Mouse (Mus musculus) cerebellum, postnatal 25 days (tissue): Measurements from ENCODE around the gene Sspn.
A peak's percentile ranks its signal among the peaks of the same experiment; 100 is the strongest.

Source experiments
- DNase-seq, 2 experiments: peaks; one replicate each; pipeline ENCODE4 v3.0.0; 2021; ENCODE audit warnings: mixed read lengths in 2 of 2

The Sspn gene

DNA sequence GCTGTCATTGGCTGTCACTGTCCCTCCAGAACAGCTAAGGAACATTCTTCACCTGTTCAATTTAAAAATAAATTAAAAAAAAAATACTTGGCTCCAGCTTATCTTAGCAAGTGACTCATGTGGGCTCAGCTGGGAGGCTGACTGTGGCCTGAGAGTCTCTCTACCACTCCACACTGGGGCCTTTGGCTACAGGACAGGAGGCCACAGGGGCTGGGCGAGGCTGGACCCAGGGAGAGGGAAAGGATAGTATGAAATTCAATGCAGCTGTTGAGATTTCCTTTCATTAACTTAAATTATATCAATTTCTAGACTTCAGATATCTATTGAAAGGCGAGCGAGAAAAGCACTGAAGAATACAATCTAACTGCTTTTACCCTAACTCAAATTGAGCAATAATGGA, 45.9 kb downstream of the Sspn start:
- no peak for DNase-seq

- DNase-seq: no peak
These were observed 46.5 kb downstream of the Sspn start for GRCm38 (mm10) chr6:145977771-145978450.

GRCm38 (mm10) chr6:145981074-145981473, 49.6 kb downstream of the Sspn start:
- no peak for DNase-seq

DNA sequence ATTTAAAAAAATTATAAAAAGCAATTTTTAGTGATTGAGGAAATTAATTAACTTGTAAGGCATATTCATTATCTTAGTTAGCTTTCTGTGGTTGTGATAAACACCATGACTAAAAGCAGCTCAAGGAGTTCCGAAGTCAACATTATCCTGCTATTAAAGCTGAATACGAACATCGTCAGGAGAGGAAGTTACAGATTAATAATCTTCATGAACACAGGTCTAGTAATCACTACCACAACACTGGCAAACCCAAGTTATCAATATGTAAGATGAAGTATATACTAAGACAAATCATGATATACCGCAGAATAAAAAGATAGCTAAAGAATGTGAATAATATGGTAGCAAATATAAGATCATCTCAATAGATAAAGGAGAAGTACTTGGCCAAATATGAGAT, 50.9 kb downstream of the Sspn start:
- no peak for DNase-seq

- no peak for DNase-seq
These were observed 59.1 kb downstream of the Sspn start for GRCm38 (mm10) chr6:145990578-145990977.

GRCm38 (mm10) chr6:145992526-145992925, 61.1 kb downstream of the Sspn start:
- DNase-seq: no peak

DNA sequence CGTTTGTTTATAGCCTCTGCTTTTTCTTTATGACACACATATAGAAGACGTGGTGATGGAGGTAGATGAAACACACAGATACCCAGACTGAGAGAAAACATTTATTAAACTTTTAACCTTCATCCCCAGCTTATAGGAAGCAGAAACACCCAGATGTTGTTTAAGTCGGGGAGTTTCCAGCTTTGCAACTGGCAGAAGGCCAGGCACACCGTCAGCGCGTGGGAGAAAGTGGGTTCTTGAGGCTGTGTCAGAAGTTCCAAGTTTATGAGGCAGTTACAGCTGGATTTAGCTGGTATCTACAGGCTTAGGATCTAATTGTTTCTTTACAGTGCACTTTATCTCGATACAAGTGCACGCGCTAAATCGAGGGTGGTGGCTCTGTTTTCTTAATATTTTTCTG, 61.5 kb downstream of the Sspn start:
- DNase-seq: no peak

DNA sequence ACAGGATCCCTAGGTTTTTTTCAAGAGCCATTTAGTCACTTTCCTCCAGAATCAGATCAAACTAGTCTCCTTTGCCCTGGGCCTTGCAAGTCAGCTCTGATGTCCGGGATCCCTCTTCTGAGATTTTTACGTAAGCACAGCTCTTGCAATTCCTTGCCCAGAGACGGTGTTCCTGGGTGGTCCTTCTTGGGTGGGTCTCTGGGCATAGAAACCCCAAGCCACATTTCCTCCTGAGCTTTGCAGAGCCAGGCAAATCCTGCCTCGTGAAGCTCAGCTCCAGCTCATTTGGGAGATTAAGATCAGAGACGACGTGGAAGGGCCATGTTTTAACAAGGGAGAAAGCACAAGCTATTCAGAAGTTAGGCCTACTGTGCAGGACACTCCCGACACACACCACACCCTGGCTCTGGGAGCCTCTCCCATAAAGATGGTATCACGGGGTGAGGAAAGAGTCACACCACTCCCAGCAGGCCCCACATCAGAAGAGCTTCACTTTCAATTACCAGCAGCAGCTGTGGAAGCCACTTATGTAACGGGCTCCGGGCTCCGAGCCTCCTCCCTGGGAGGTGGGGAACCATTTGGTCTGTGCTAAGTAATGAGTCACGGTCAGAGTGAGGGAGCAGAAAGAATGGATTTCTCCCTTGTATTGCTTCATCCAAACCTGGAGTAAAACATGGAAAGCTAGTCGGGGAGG, 67.0 kb downstream of the Sspn start:
- DNase-seq: peak; percentile 58 to 72

DNA sequence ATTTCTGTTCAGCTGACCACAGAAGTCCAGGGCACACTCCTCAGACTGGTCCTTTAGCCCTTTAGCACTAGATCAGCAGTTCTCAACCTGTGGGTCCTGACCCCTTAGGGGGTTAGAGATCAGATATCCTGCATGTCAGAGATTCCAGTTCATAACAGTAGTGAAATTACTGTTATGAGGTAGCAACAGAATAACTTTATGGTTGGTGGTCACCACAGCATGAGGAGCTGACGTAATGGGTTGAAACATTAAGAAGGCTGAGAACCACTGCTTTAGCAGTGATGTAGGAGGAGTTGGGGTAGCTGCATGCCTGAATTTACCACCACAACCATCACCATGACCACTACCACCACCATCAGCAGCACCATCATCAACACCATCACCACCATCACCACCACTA, 69.3 kb downstream of the Sspn start:
- DNase-seq: no peak

DNA sequence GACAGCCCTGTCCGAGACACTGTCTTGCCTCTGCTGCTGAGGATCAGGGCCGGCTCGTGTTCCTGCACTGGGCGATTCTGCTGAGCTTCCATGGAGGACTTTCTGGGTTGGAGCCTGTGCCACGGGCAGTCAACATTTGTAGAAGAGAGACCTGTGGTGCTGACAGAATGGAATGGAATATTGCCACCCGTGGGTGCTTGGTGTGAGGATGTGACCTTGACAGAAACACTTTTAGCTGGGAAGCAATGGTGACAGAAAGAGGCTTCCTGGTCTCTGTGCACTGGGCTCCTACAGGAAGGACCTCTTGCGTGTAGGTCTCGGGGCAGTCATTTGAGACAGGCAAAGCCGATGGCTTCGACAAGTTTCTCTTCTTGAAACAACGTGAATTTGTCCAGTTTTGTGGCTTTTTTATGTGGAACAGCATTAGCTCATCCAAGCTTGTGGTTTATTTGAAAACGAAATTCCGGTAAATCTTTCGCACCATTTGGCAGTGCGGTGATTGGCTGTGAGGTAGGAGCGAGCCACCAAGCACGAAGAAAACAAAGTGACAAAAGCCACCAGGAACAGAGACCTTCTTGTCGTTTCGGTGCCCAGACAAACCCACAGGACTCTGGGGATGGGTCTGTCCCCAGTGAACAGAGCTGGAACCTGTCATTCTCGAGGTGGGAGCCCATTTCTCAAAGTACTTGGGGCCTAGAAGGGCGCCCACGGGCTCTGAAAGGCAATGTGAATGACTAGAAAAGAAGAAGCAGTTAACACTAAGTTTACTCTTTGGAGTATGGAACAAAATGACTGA, 70.2 kb downstream of the Sspn start:
- no peak for DNase-seq

- DNase-seq: no peak
These were observed 72.7 kb downstream of the Sspn start for GRCm38 (mm10) chr6:146004174-146004601.

- DNase-seq: no peak
These were observed 73.9 kb downstream of the Sspn start for GRCm38 (mm10) chr6:146005129-146005886.

- no peak for DNase-seq
These were observed 74.6 kb downstream of the Sspn start for GRCm38 (mm10) chr6:146005935-146006564.

DNA sequence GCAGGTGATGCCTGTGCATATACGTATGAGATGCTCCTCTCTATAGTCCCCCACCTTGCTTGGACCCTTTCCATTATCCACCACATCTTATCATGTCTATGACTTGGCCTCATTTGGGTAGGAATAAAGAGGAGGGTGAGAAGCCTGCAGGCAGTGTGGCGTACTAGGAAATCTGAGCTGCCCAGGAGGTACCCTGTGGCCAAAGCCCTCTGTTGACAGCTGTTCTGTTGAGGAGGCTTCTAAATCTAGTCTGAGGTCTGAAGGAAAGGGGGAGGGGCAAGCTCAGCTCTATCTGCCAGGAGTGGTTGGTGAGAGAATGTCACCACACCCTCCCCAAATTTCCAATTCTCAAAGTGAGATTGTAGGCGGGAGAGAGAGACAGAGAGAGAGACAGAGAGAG, 75.3 kb downstream of the Sspn start:
- no peak for DNase-seq

DNA sequence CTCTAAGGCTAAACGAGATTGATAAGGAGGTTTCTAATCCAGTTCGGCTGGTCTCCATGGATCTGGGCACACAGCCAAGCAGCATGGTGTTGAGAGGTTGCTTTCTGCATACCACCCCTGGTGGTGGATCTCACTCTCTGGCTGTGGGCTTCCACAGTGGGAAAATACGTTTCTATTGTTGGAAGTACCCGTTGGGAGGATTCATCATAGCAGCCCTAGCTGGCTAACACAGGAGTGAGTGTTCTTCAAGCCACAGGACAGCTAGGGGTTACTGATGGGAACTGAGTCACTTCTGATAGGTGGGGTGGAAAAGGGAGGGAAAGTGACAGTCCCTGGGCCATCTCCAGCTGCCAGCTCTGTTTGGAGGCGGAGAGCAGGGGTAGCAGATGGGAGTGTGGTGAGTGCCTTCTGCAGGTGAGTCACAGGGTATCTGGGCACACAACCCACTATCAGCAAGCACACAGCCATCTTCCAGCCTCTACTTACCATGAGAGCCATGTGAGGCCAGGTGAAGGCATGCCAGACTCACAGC, 77.1 kb downstream of the Sspn start:
- peak; percentile 42 to 57 for DNase-seq

- DNase-seq: peak; percentile 32 to 42
These were observed 77.9 kb downstream of the Sspn start for GRCm38 (mm10) chr6:146009163-146009915.

GRCm38 (mm10) chr6:146010093-146010764, 78.8 kb downstream of the Sspn start:
- DNase-seq: peak; percentile 56 to 65

GRCm38 (mm10) chr6:146014312-146014711, 82.9 kb downstream of the Sspn start:
- DNase-seq: no peak
